Mouse (Mus musculus) mouse trophoblast stem cell (cell line): ENCODE measurements around the gene Olfr586.

Source experiments
- in situ Hi-C, 2 experiments: fragments of 300-500 bp; cut with MseI, MboI; formaldehyde crosslinking; loops; 2 replicates in 1 of 2; 3 replicates in 1 of 2; pipeline ENCODE4 v1.15.1; 2025

Gene Olfr586

GRCm38 (mm10) chr7:103125538-103125937, at the start of gene Olfr586:
Gene Olfr586 (minus strand): TSS chr7:103125638.
- in situ Hi-C loops: no loop called here

DNA sequence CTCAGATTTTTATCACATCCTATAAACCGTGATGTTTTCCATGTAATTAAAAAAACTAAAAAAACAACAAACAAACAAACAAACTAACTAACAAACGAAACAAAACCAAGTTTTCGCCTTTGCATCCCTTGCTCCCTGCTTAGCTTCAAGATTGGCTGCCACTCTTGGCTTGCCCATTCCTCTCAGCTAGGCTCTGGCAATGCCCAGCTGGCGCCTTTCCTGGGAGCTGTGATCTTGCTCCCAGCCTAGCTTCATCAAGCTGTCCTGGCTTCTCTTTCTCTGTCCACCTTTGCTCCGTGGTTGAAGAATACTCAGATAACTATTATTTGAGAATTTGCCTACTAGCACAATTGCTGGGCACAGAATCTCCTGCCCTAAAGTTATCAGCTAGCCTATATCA, 44.3 kb upstream of the Olfr586 start:
- in situ Hi-C loops: no loop called here

GRCm38 (mm10) chr7:103156256-103156655, 30.8 kb upstream of the Olfr586 start, which contains the start of gene Olfr589:
Gene Olfr589 (minus strand): TSS chr7:103156356.
- in situ Hi-C loops: no loop called here

GRCm38 (mm10) chr7:103140579-103140978, 15.1 kb upstream of the Olfr586 start, which contains the start of gene Olfr588-ps1:
Gene Olfr588-ps1 (plus strand): TSS chr7:103140879.
- in situ Hi-C loops: no loop called here

GRCm38 (mm10) chr7:103119406-103119805, 6.0 kb downstream of the Olfr586 start:
- in situ Hi-C loops: no loop called here

DNA sequence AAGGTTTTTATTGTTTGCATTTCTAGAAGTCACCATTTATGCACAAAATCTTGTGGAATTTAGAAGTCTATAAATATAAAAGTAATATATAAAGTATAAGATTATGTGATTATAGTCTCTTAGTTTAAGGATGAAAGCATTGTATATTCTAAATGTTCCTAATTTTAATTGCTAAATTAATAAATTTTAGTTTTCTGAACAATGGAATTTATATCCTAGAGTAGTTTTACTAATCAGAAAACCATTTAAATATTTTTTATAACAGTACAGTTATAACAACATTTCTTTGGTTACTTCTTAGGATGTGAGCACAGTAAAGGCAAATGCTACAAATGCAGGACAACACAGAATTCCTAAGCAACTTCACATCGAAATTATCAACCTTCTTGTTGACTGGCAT, 28.0 kb downstream of the Olfr586 start, which contains the start of gene Olfr585:
Gene Olfr585, plus strand, starts transcription at position 301 of the 400 bp plus-strand sequence.
- in situ Hi-C loops: no loop called here

- in situ Hi-C loops: no loop called here
Measured at GRCm38 (mm10) chr7:103081585-103081984, 43.9 kb downstream of the Olfr586 start, which contains the start of gene Olfr584. Gene Olfr584 (plus strand): TSS chr7:103081885.
